9 mouse cellular contexts compared by ENCODE assay signal in the genomic region with DNA sequence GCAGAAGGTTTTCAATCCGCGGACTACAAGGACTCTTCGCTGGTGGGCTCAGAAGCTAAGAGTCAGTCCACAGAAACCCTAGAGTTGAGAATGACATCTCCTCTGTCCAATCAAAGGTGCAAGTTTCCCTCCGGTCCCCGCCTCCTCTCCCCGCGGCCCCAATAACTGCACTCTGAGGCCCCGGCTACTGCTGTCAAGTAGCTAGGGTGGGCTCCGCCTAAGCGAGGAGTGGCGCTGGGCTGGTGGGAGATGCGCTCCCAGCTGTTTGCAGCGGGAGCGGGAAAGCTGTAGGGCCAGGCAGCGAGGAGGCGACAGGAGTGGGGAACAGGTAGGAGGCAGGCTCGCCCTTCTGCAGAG. TPM values are rescaled to one million over a fixed set of nuclear protein-coding genes. Genes with fewer than 3 reads are reported as not detected.
A peak's percentile ranks its signal among the peaks of the same experiment; 100 is the strongest.
DNase-seq lines count a peak whose midpoint lies in the region; ATAC-seq and TF ChIP-seq lines count a peak whose summit lies in the region.
"Had no signal": no experiment of that assay in that cellular context is flagged by ENCODE, and none has a peak within 500 bp of the region (broad histone marks: within the 10 kb centered on the region; RNA-seq: fewer than 3 reads in every experiment).

Cntn1 (plus strand) TSS at position 170 of the 357 bp plus-strand sequence.

- peak within 1 kb of the TSS; percentile 94 for H3K4me2 ChIP-seq in hindbrain, embryonic 13.5 days

- peak within 1 kb of the TSS; percentile 85 for H3K9ac ChIP-seq in hindbrain, embryonic 13.5 days

- H3K27ac ChIP-seq in embryonic fibroblast, embryonic 13.5 days (ENCODE audit: insufficient read depth, low read length), result no peak within 1 kb of the TSS
- peak within 1 kb of the TSS; percentile 88 for H3K27ac ChIP-seq in hindbrain, embryonic 13.5 days
- H3K27ac ChIP-seq: macrophage had no signal

- no peaks in the 10 kb centered on the region for H3K4me1 ChIP-seq in embryonic fibroblast, embryonic 13.5 days (ENCODE audit: control insufficient read depth, insufficient read depth, low read length)
- peaks cover 11% of the 10 kb centered on the region; the same call in 1 of the 2 replicates for H3K4me1 ChIP-seq in hindbrain, embryonic 13.5 days (replicated peaks)

- WGBS in hindbrain, embryonic 13.5 days, result under 1% methylated on average over 17 of the region's 17 CpGs

- DNase-seq in urinary bladder, adult 18-20 months (ENCODE audit: low spot score in 2 of 2), result peak; percentile 2 to 23
- no peak for DNase-seq in urinary bladder, postnatal 10 days (ENCODE audit: low spot score)
- peak; percentile 84 to 89 for DNase-seq in layer of hippocampus, postnatal 10 days (ENCODE audit: low spot score in 2 of 2)
- DNase-seq in lung, postnatal 10 days, result peak; percentile 36
- DNase-seq in right cerebral cortex, postnatal 14 days, result peak; percentile 81
- no peak for DNase-seq in adipocyte (ENCODE audit: low spot score)

- TF ChIP-seq POLR2A in embryonic fibroblast, embryonic 13.5 days (IDR thresholded peaks at IDR 0.05; ENCODE audit: low read depth, low read length), result no peak

- no peaks in the 10 kb centered on the region for H3K36me3 ChIP-seq in hindbrain, embryonic 13.5 days

- no peaks in the 10 kb centered on the region for H3K9me3 ChIP-seq in hindbrain, embryonic 13.5 days

- TF ChIP-seq CTCF in embryonic fibroblast, embryonic 13.5 days (IDR thresholded peaks at IDR 0.05; ENCODE audit: borderline replicate concordance, insufficient read depth, low read length), result 0 out of 2 replicates have a peak, but pooled peaks have one; percentile 1

- no peaks in the 10 kb centered on the region for H3K27me3 ChIP-seq in hindbrain, embryonic 13.5 days

- peak; percentile 97 for ATAC-seq in hindbrain, embryonic 13.5 days (ENCODE audit: low FRiP score)

- H3K4me3 ChIP-seq in embryonic fibroblast, embryonic 13.5 days (ENCODE audit: insufficient read depth, low read length), result peak within 1 kb of the TSS; percentile 60
- H3K4me3 ChIP-seq in hindbrain, embryonic 13.5 days, result peak within 1 kb of the TSS; percentile 72

RNA-seq across cellular contexts. Expression of gene Cntn1, which starts in this region (rescaled TPM):
- 0.12 and 0.40 TPM in 2 replicates for polyA plus RNA-seq in embryonic fibroblast, embryonic 13.5 days (2011; ENCODE audit: insufficient read length, low read depth, missing spikeins)
- polyA plus RNA-seq in hindbrain, embryonic 13.5 days (2015; fragmentation: Nextera tagmentation; extraction: Ambion mirVana), result 28.0 and 28.6 TPM in 2 replicates
- total RNA-seq in layer of hippocampus, postnatal 10 days (2021), result 100 to 1,000 TPM; 470 to 480 TPM
- polyA plus RNA-seq: macrophage had no signal

Comparison
In these comparisons a context has a peak if more than half of its experiments do, and no peak if none do; other contexts are left out.
1. RNA of gene Cntn1 (polyA plus RNA-seq): 28.0 to 28.6 TPM in hindbrain, embryonic 13.5 days; 0.12 to 0.40 TPM in embryonic fibroblast, embryonic 13.5 days; every median in the first group is over 10 times any median in the second.
2. DNase-seq: peak in urinary bladder, adult 18-20 months (2 of 2), layer of hippocampus, postnatal 10 days (2 of 2), lung, postnatal 10 days (single experiment) and right cerebral cortex, postnatal 14 days (single experiment); none in urinary bladder, postnatal 10 days (single experiment) and adipocyte (single experiment).